Mouse (Mus musculus): ENCODE measurements around the gene Apol9b. TPM values are rescaled to one million over a fixed set of nuclear protein-coding genes. Genes with fewer than 3 reads are reported as not detected.

The Apol9b gene
- polyA plus RNA-seq, 1 experiment from 2014 or later: 2.3 TPM

DNA sequence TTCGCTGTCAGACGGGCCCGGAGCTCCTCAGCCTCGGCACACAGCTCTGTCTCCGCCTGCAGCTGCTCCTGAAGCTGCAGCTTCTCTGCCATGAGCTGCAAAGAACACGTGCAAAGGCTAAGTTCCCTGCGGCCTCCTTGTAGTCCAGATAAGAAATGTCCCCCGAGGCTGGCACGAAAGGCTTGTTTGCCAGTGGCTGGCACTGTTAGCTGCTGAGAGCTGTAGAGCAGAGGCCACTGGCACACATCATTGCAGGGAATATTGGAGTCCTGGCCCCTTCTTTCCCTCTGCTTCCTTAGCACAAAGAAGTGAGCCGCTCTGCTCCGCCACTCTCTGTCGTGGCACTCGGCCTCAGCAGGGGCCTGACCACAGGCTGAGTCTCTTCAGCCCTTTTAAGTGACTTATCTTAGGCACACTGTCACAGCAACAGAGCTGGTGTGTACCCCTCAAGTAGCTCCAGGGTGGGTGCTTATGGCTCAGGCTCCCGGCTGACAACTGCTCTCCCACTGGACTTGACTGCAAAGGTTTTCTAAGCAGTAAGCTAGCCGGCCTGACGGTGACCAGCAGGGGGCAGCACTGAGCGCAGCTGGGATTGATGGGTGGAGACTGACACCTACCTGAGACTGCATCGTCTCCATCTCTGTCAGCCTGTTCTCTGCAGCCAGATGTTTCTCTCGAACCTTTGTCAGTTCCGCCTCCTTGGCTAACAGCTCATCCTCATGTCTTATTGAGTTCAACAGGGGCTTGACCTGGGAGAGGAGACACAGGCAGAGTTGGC is 46.5 kb downstream of the Apol9b start:
- peak; percentile 87 for DNase-seq (ENCODE audit: low spot score)

DNA sequence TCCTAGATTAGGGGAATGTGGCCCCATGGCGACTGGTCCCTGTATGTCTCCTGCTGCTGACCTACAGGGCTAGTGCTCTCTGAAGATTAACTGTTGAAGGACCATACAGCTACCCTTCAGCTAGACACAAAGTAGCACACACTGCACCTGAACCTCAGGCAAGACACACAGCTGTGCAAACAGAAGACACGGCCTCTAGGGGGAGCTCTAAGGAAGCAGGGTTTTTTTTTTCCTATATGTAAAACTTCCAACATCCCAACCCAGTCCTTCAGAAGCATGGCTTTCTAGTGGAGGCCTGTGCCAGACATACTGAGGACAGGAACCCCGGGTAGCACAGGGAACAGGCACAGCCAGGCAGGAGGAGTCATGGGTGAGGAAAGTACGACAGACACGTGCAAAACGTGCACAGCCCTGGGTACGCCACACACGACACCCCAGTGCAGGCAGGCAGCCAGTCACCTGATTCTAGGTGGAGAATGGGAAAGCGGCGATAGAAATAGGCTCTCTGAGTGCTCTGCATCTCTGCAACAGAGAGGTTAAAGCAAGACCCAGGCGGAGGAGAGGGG is 53.7 kb downstream of the Apol9b start:
- DNase-seq (ENCODE audit: low spot score): peak; percentile 57

DNA sequence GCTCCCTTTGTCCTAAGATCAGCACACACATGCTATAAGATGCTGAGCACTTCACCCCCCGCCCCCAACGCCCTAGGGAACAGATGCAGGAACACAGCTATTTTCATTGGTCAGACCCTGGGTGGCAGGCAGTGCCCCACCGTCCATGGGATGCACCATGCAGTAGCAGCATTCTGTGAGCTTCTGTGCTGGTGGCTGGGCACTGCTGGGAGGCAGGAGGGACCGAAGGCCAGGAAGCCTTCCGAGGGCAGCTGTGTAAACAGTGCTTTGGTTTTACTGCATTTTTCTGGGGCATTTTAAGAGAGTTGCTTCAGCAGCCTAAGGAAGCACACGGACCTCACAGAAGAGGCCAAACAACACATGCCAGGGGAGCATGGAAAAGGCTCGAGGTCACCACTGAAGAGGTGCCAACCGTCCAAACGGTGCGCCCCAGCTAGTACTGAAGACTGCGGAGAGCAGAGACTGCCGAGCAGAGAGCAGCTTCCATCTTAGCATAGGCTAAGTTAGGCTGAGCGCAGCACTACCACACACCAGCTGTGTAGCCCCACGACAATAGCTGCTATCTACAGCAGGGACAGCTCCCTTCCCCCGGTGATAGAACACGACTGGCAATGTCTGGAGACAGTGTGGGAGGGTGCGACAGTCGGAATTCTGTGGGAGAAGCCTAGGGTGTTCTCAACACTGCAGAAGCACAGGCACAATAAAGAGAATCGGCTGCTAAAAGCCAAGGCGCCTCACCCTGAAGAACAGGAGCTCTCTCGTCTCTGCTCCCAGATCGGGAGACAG is 55.4 kb downstream of the Apol9b start:
- DNase-seq (ENCODE audit: low spot score): no peak

DNA sequence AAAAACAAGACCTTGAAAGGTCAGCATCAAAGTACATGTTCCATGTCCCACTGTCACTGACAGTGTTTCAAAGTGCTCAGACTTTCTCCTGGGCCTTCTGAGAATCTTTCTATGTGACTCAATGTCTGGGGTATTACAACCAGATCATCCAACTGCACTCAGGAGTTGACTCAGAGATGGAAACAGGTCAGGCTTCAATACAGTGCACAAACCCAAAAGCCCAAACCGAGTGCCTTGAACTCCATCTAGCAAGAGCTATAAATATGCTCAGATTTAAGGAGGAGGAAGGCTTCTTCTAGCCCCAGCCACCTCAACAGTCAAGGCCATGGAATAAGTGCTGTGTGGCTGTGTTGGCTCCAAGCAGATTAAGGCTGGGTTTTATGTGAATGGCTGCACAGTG is 57.0 kb downstream of the Apol9b start:
- DNase-seq (ENCODE audit: low spot score): no peak

Other genes with a start within 250 kb of the Apol9b start
- 0.09 and 0.27 TPM in 2 replicates for gene Apol11a, start 220.8 kb upstream of the Apol9b start, polyA plus RNA-seq (2015; fragmentation: Nextera tagmentation; extraction: Ambion mirVana)
- 11.8 and 13.3 TPM in 2 replicates for gene Apol7c, start 195.7 kb upstream of the Apol9b start, polyA plus RNA-seq (2015; fragmentation: Nextera tagmentation; extraction: Ambion mirVana)
- gene 1700025B11Rik, start 167.1 kb upstream of the Apol9b start, polyA plus RNA-seq (2015; fragmentation: Nextera tagmentation; extraction: Ambion mirVana): not detected in 2 replicates
- 0.49 and 0.59 TPM in 2 replicates for gene Apol10b, start 132.9 kb upstream of the Apol9b start, polyA plus RNA-seq (2015; fragmentation: Nextera tagmentation; extraction: Ambion mirVana)
- not detected in 2 replicates for gene Gm36245, start 129.8 kb upstream of the Apol9b start, polyA plus RNA-seq (2015; fragmentation: Nextera tagmentation; extraction: Ambion mirVana)
- 0.16 and 0.24 TPM in 2 replicates for gene Apol11b, start 85.8 kb upstream of the Apol9b start, polyA plus RNA-seq (2015; fragmentation: Nextera tagmentation; extraction: Ambion mirVana)
- gene Apol7e, start 30.2 kb upstream of the Apol9b start, polyA plus RNA-seq (2015; fragmentation: Nextera tagmentation; extraction: Ambion mirVana): 7.2 and 8.1 TPM in 2 replicates
- gene Apol8, start 28.0 kb downstream of the Apol9b start, polyA plus RNA-seq (2015; fragmentation: Nextera tagmentation; extraction: Ambion mirVana): 0.06 TPM in 1 of 2 replicates, not detected in the other
- 62.3 and 71.0 TPM in 2 replicates for gene Myh9, start 113.1 kb downstream of the Apol9b start, polyA plus RNA-seq (2015; fragmentation: Nextera tagmentation; extraction: Ambion mirVana)
- 213 and 231 TPM in 2 replicates for gene Txn2, start 200.0 kb downstream of the Apol9b start, polyA plus RNA-seq (2015; fragmentation: Nextera tagmentation; extraction: Ambion mirVana)
- 3.5 TPM in 2 replicates for gene Foxred2, start 227.7 kb downstream of the Apol9b start, polyA plus RNA-seq (2015; fragmentation: Nextera tagmentation; extraction: Ambion mirVana)
- gene Eif3d, start 241.8 kb downstream of the Apol9b start, polyA plus RNA-seq (2015; fragmentation: Nextera tagmentation; extraction: Ambion mirVana): 157 and 184 TPM in 2 replicates